Mouse (Mus musculus): ENCODE data around the gene Itga11. TPM values are rescaled to one million over a fixed set of nuclear protein-coding genes. Genes with fewer than 3 reads are reported as not detected.

Gene Itga11
- total RNA-seq, 2 experiments from 2014 or later: 2.0 to 2.5 TPM

GRCm38 (mm10) chr9:62684311-62684710 lies 6.7 kb downstream of the Itga11 start:
- DNase-seq: no peak

GRCm38 (mm10) chr9:62689748-62690147 lies 12.1 kb downstream of the Itga11 start:
- DNase-seq: no peak

- DNase-seq: no peak
Measured at GRCm38 (mm10) chr9:62694054-62694453, 16.4 kb downstream of the Itga11 start.

- no peak for DNase-seq
Measured at GRCm38 (mm10) chr9:62695210-62695609, 17.6 kb downstream of the Itga11 start.

- DNase-seq: no peak
Measured at GRCm38 (mm10) chr9:62696799-62697198, 19.2 kb downstream of the Itga11 start.

GRCm38 (mm10) chr9:62707267-62707666 lies 29.6 kb downstream of the Itga11 start:
- DNase-seq: no peak

- peak; percentile 56 for DNase-seq
Measured at GRCm38 (mm10) chr9:62707870-62708269, 30.2 kb downstream of the Itga11 start.

- no peak for DNase-seq
Measured at GRCm38 (mm10) chr9:62709983-62710382, 32.4 kb downstream of the Itga11 start.

GRCm38 (mm10) chr9:62712374-62712773 lies 34.7 kb downstream of the Itga11 start:
- peak; percentile 10 for DNase-seq

- DNase-seq: no peak
Measured at GRCm38 (mm10) chr9:62713040-62713439, 35.4 kb downstream of the Itga11 start.

- DNase-seq: no peak
Measured at GRCm38 (mm10) chr9:62714336-62714735, 36.7 kb downstream of the Itga11 start.

- DNase-seq: no peak
Measured at GRCm38 (mm10) chr9:62717982-62718381, 40.4 kb downstream of the Itga11 start.

GRCm38 (mm10) chr9:62721791-62722190 lies 44.2 kb downstream of the Itga11 start:
- DNase-seq: no peak

- no peak for DNase-seq
Measured at GRCm38 (mm10) chr9:62722716-62723115, 45.1 kb downstream of the Itga11 start.

GRCm38 (mm10) chr9:62724175-62724574 lies 46.5 kb downstream of the Itga11 start:
- no peak for DNase-seq

- no peak for DNase-seq
Measured at GRCm38 (mm10) chr9:62725247-62725646, 47.6 kb downstream of the Itga11 start.

GRCm38 (mm10) chr9:62726472-62726871 lies 48.8 kb downstream of the Itga11 start:
- peak; percentile 24 for DNase-seq

GRCm38 (mm10) chr9:62744558-62745275 lies 67.1 kb downstream of the Itga11 start:
- peak; percentile 82 for DNase-seq

GRCm38 (mm10) chr9:62746646-62747045 lies 69.0 kb downstream of the Itga11 start:
- DNase-seq: no peak

- peak; percentile 60 for DNase-seq
Measured at GRCm38 (mm10) chr9:62749666-62750065, 72.0 kb downstream of the Itga11 start.

- no peak for DNase-seq
Measured at GRCm38 (mm10) chr9:62750381-62750780, 72.8 kb downstream of the Itga11 start.

GRCm38 (mm10) chr9:62758288-62758687 lies 80.7 kb downstream of the Itga11 start:
- DNase-seq: no peak

- DNase-seq: no peak
Measured at GRCm38 (mm10) chr9:62759601-62760000, 82.0 kb downstream of the Itga11 start.

- DNase-seq: no peak
Measured at GRCm38 (mm10) chr9:62763478-62763877, 85.9 kb downstream of the Itga11 start.
